Mouse (Mus musculus) thymus, adult 2 months (tissue): ENCODE measurements around the gene Actl11.

Experiments used
- CTCF ChIP-seq: fragments of 200-500 bp; IDR thresholded peaks from 2 replicates; pipeline ENCODE4 v1.5.1; 2012; ENCODE audit warnings: mild to moderate bottlenecking, control low read depth, low read length, moderate library complexity, borderline replicate concordance; ENCODE audit not compliant: control insufficient read depth, poor library complexity, insufficient read depth; ENCODE audit errors: extremely low read depth
- POLR2A ChIP-seq: fragments of 200-500 bp; IDR thresholded peaks from 2 replicates; pipeline ENCODE4 v1.6.1; 2012; ENCODE audit warnings: mild to moderate bottlenecking, low read length, control low read depth, moderate library complexity; ENCODE audit not compliant: control insufficient read depth, poor library complexity, insufficient read depth; ENCODE audit errors: extremely low read depth

DNA sequence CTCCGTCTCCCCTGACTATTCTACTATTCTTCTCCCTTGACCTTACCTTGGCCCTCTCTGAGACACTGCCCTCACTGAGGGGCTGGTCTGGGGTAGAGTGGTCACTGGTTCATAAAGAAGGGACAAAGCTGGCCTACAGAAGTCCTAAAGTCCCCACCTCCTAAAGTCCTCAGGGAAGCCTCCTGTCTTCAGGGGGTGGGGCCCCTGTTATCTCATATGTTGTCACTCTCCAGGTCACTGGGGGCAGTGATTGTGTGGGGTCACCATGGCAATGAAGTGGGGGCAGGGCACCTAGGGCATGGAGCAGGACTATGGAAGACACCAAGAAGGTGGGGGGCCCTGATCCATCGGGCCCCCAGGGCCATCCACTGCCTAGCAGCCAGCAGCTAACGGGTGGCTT lies at the start of gene Actl11:
- TF ChIP-seq CTCF = no peak
- no peak for TF ChIP-seq POLR2A
